Mouse (Mus musculus) urinary bladder, postnatal 10 days (tissue): ENCODE measurements around the gene Atp6v0a4.

Experiments used
- DNase-seq: peaks from one replicate; pipeline ENCODE4 v3.0.0; 2022; ENCODE audit warnings: low spot score

Gene Atp6v0a4

DNA sequence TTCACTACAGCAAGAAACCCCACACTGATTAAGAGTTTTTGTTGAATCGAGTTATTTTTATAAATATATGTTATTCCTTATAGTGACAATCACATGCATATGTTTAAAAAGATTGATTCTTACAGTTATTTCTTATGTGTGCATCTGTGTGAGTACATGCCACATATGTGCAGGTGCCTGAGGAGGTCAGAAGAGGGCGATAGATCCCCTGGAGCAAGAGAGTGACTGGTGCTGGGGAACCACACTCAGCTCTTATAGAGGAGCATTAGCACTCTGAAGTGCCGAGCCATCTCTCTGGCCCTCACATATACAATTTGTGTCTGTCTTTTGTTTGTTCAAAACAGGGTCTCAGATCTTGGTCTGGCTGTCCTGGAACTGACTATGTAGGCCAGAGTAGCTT is 50.8 kb downstream of the Atp6v0a4 start:
- DNase-seq = no peak

DNA sequence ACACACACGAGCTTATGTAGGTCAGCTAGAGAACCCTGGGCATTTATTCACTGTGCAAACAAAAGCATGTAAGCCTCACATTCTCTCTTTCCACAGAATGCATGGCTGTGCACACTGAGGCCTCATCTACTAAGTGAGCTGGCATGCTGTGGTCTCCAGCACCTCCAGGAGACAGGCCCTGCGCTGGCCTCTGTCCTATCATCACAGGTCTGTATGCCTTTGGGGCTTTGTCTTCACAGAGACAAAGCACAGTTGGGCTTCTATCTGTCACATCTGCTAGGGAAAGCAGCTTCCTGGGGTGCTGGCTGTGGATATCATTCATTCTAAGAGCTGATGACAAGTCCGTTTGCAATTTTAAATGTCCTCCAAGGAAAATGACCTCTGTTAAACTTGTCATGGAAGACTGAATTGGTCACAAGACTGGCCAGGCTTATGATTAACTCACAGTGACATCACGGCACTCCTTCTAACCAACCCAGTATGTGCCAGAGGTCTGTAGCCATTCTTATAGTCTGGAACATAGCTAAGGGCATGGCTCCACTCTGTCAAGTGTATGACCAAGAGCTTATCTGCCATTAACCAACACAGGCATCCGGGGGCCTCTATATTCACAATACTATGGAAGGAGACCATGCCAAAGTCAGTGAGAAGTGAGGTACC is 52.1 kb downstream of the Atp6v0a4 start:
- no peak for DNase-seq

DNA sequence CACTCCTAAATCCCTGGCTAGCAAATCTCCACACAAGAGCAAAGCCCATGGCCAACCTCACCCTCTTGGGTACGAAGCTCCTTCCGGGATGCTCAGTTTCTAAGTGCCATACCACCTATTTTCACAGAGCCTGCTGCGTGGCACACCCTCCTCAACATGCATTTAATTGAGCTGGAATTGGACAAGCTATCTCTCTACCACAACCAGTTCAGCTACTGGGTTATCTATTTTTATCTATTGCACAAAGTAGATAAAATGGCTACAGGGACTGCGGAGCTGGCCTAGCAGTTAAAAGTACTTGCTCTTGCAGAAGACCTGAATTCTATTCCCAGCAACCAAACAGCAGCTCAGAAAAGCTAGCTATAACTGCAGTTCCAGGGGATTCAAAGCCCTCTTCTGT is 53.1 kb downstream of the Atp6v0a4 start:
- no peak for DNase-seq

DNA sequence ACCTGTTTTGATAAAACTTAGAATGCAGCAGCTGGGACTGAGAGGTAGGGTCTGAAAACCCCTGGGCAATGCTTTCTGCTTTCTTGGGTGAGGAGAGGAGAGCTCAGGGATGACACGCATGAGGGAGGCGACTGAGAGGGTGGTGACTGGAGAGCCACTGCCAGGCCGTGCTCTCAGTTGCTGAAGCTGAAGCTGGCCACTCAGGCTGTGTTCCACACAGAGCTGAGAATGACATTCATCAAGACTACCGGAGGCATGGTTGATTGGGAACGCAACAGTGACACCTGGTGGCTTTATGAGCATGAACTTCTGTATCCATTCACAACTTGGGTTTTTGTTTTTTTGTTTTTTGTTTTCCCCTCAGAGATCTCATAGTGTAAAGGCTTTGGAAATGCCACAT is 58.2 kb downstream of the Atp6v0a4 start:
- DNase-seq = no peak

DNA sequence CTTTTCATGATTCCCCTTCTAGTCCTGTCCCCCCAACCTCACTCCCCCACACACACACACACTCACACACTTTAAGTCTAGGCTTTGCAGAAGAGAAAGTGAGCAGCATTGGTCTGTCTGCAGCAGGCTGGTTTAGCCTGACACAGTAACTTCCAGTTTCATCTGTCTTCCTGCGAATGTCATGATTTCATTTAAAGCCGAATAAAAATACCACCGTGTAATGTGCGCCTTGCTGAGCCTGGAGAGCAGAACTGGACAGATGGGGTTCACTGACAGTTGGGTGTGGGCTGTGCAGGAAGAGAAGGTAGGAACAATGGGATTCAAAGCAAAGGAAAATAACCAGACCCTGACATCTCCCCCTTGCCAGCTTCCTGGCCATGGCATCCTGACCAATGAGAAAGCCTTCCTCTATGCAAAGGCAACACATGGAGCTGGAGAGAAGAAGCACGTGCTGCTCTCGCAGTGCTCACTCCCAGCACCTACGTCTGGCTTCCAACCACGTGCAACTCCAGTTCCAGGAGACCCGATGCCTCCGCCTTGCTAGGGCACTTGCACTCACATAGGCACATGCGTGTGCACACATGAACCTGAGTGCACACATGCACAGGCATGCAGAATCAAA is 58.8 kb downstream of the Atp6v0a4 start:
- no peak for DNase-seq

DNA sequence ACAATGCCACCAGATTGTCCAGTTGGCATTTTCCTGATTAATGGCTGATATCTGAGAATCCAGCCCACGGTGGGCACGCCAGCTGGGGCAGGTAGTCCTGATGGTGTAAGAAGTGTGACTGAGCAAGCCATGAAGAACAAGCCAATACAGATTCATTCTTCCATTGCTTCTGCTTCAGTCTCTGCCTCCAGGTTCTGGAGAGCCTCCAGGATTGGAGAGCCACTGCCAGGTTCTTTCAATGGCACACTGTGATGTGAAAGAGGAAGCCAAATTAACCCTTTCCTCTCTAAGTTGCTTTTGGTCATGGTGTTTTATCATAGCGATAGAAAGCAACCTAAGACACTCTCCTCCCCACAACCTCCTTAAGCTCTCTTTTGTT is 59.3 kb downstream of the Atp6v0a4 start:
- no peak for DNase-seq

DNA sequence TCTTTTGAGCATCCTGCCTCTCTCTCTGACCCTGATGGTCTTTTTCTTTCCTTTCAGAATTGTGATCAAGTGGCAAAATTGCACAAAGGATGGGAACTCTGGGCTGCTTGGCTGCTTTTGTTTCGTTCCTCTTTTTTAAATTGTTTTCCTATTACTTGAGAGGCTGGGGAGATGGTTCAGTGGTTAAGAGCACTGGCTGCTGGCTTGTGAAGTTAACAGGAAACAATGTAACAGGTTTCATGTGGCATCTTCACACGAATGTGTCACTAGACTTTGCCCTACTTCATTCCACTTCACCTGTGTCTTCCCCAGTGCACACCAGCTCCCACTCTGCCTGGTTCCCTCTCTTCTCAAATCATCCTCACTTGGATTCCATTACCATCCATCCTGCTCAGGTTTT is 59.8 kb downstream of the Atp6v0a4 start:
- DNase-seq = no peak

DNA sequence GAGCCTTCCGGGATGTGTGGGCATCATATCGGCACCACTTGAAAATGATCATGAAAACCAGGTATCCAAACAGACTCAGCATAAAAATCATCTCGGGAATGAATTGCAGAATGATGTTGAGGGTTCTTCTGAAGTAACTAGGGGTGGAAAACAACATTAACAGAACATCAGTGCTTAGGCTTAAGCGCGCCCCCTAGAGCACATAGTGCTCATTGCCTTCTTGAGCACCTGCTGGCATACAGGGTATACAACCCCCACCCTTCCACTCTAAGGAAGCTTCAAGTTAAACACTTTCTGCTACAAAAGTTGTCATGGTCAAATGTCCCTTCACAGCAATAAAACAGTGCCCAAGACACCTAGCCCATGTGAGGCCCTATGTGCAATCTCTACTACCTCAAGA is 65.6 kb downstream of the Atp6v0a4 start:
- no peak for DNase-seq

DNA sequence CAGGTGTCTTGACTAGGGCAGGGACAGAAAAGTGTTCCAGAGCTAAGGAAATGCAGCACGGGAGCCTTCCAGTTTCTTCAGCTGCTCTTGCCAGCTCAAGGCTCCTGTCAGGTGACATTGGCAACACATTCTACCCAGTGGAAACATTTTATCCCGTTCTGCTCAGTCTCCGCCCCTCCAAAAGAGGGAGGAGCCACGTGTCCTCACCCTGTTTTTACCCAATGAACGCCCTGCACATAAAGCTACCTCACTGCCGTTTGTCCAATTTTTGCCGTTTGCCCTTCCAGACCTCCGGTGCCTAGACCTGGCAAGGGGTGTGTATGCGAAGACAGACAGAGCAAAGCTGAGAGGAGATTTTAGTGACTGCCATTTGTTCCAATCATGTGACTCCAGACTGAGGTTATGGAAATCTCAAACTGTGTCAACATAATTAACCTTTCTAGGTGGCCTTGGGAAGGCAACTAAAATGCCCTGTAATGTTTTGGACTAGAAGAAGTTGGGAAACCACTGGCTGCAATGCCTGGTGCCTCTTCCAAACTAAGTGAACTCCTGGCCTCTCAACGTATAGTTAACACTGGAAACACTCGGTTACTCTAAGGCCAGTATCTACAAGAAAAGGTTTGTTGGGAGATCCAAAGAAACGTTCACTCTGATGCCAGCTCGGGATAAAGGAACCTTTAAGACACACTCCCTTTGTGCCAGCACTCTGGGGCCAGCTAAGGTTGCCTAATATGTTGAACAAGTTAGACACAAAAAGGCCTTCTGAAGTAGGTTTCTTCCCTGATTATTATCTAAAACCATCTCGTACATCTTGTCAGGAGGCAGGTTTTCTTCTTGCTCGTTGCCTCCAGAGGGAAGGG is 68.7 kb downstream of the Atp6v0a4 start:
- no peak for DNase-seq

DNA sequence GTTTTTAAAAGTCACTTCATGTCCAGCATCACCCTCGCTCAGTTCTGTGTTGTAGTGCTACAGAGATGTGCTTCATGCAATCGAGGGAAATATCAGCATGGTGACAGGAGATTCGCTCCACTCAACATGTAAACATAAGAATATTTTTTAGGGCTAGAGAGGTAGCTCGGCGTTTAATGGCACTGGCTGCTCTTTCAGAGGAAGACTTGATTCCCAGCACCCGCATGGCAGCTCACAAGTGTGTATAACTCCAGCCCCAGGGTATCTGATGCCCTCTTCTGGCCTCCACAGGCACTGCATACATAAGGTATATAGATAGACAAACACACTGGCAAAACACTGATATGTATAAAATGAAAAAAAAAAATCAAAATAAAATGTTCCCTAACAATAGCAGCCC is 74.8 kb downstream of the Atp6v0a4 start:
- DNase-seq = no peak

DNA sequence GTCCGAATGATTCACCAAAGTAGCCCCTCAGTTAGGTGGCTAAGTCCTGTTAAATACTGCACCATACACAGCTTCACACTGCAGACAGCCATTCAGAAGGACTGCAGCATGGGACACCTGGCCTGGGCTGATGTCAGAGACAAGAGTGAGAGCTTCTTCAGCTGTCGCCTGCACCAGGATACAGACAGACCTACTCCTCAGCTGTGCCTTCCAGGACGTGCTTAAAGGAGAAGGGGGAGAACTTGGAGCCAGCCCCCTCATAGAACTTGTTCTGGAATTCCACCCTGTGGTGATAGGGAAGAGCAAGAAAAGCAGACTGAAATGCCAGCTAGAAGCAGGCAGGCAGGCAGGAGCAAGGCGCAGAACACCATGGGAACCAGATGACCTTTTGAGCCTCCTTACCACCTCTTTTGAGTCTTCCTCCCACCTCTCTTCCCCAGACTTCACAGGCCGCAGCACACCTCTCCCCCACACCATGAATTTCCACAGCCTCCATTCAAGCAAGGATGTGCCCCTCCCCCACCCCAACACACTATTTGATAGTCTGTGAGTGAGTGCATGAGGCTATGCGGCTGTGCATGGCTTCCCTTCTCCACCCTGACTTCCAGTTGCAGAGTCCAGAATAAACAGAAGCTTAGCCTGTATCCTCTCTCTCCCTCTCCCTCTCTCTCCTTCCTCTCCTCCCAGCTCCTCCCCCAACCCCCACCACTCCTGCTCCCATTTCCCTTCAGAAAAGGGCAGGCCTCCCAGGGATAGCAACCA is 75.4 kb downstream of the Atp6v0a4 start:
- DNase-seq = no peak

DNA sequence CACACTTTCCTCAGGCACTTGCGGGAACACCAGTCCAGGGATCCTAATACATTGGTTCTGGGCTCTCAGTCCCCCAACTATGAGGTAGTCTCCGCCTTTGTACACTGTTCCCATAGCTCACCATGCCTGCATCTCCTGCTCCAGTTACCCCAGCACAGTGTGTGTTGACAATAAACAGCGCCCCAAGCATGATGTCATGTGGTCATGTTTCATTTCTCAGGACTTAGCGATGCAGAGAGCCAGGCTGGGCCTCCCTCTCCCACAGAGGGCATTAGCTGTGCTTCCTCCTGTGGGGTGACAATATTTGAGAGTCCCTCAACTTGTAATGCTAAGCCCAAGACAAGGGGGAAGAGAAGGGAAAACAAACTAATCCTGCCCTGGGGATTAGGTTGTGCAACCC is 76.4 kb downstream of the Atp6v0a4 start:
- no peak for DNase-seq

DNA sequence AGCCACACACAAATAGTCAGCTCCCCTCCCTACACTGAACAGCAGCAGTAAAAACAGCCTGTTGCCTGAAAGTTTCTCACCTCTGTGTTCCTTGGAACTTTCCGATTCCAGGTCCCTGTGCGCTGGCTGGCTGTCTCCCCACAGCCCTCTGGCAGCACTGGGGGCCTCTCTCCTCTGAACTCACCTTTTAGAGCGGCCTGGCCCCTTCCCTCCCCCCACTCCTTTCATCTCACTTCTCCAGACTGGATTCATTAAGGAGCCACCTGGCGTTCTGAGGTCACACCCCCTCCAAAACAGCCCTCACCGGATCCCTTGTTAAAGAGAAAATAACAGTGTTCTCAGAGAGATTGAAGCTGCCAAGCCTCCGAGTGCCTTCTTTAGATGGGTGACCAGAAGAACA is 77.5 kb downstream of the Atp6v0a4 start, which contains the start of gene Svopl:
Gene Svopl (minus strand): TSS at position 159 of the 400 bp plus-strand sequence.
- no peak for DNase-seq

DNA sequence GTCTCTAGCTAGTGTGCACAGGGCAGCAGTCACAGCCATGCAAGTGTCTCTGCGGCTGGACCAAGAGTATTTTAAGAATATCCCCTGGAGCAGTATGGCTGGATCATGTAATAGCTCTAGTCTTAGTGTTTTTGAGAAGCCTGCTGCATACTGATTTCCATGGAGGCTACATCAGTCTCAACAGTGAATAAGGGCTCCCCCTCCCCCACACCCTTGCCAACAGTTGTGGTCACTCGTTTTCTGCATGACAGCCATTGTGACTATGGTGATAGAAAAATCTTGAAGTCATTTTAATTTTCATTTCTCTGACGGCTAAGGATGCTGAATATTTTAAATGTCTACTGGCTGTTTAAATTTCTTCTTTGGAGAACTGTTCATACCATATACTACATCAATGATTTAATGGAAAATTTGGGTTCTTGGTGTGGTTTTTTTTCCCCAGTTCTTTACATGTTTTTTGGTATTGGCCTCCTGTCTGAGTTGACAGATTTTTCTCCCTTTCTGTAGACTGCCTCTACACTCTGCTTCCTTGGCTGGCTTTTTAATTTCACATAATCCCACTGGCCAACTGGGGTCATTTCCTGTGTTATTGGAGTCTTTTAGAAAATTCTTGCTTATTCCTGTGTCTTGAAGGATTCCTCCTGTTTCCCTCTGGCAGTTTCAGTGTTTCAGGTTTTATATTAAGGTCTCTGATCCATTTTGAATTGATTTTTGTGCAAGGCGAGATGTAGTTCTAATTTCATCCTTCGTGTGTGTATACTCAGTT is 91.4 kb downstream of the Atp6v0a4 start:
- DNase-seq = no peak

DNA sequence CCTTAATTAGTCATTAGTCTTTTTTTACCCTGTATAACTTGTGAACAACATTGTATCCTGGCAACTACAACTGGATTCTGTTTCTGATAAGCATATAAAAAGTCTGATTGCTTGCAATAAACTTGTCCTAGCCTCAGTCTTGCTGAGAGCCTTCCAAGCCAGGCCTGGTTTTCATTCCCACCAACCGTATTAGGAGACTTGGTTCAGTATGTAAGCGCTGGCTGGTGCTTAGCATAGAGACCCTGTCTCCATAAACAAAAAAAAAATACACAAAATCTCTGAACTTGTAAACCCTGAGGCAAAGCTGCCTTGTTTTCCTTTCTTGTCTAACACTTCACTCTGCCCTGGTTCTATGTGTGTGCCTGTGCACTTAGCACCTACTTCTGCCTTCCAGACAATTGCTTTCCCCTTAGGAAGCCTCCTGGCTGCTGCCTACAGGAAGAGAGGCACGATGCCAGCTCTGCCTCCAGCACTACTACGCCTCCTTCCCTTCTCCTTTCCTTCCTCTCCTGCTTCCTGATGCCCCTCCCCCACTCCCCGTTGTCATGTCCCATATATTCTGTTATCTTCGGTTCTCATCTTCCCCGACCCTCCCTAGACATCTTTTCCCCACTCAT is 92.4 kb downstream of the Atp6v0a4 start:
- DNase-seq = no peak

DNA sequence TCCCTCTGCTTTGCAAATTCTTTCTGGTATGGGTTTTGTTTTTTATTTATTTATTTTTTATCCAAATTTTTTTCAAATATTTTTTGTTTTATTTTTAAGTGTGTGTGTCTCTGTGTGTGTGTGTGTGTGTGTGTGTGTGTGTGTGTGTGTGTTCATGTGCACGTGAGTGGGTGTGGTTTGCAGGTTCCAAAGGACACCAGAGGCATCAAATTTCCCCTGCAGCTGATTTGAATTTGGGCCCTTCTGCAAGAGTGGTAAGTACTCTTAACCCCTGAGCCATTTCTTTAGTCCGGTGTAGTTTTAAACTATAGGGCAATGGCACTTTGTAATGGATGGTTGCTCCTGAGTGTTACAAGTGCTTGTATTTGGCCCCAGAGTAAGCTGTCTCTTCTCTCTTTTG is 96.2 kb downstream of the Atp6v0a4 start:
- no peak for DNase-seq

DNA sequence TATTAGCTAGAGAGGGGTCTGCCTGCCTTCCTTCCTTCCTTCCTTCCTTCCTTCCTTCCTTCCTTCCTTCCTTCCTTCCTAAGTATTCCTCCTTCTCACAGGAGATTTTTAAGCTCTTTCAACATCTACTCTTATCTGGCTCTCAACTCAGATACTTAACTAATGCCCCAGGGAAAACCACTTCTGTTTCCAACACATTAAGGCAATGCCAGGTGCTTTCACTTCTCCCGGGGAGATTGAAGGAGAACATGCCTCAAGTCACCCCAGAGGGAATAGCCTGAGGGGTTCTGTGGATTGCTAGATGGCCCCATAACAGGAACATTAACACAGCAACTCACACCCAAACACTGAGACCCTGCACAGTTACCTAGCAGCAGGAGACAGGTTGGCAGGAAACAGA is 96.6 kb downstream of the Atp6v0a4 start:
- DNase-seq = no peak

DNA sequence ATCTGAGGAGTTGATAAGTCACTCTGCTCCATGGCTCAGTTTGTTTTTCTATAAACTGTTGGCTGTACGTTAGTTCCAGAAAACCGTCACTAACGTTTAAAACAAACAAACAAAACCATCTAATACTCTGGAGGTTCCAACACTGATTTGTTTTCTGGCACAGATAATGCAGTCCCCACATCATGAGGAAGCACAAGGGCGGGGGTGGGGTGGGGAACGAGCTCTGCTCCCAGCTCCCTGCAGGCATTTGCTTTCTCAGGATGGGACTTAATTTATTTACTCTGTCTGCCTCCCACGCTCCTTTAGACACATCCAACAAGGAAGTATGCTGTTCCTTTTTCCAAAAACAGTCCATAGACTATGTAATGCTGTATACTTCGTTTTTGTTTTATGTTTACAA is 101.1 kb downstream of the Atp6v0a4 start:
- no peak for DNase-seq

DNA sequence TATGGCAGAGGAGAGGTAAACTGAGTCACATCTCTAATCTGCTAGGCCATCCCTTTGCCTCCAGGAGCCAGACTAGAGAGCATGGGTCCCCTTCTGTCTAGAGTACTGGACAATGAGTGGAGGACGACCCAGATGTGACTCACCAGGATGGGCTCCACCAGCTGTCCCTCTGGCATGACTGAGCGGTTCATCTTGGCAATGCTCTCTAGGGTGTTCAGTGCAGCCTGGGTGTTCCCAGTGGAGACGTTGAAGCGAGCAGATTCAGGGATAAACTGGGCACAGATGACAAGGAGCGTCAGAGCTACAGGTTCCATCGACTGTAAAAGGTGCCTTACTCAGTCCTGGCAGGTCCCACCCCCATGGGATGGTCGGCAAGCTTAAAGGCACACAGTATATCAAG is 103.0 kb downstream of the Atp6v0a4 start:
- DNase-seq = no peak

DNA sequence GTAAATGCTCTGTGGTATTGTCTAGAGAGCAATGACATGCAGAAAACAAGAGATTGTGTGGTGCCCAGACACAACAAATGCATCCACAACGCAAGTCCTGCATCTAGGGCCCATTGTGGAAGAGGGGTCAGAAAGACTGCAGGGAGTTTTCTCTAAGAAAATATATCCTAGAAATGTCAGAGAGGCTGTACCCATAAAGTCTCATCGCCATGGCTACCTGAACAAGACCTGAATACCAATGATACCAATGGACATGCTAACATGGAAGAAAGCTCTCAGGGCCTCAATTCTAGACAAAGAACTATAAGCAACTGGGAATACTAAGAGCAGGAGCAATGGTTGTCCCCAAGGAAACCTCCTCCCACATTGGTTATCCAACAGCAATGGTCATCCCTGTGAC is 111.6 kb downstream of the Atp6v0a4 start:
- DNase-seq = no peak

DNA sequence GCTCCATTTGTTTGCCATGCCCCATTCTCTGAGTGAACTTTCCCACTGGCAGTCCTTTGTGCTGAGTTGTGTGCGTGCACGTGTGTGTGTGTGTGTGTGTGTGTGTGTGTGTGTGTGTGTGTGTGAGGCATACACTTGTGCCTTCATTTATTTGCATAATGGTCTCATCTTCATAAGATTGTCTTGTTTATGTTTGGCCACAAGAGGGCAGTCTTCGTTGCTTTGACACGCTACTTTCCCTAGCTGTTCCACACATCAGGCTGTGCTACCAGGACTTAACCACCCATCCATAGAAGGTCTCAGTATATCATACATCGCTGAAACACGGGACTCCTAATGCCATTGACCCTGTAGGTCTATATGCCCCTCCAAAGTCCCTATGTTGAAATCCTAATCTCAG is 116.9 kb downstream of the Atp6v0a4 start:
- DNase-seq = no peak
